Mouse (Mus musculus): ENCODE measurements at regions not wholly inside any gene's neighbourhood (a gene's known extent, or its start where the extent isn't known, plus 50 kb on each side); places are given as distances from the start of the nearest gene placed in this dataset.

GRCm38 (mm10) chr16:86242766-86243510 lies 341.3 kb upstream of the Adamts5 start:
- Histone ChIP-seq H3ac (ENCODE audit: control insufficient read depth, insufficient read length) (no peak overlapping the region), H3K36me3 (ENCODE audit: control insufficient read depth, insufficient read depth) (no peaks in the 10 kb centered on the region), H3K79me2 (ENCODE audit: control insufficient read depth, insufficient read depth) (no peaks in the 10 kb centered on the region), H3K4me2 (ENCODE audit: low read depth) (no peak overlapping the region), H3K27me3 (ENCODE audit: control insufficient read depth, insufficient read depth, insufficient read length) (no peaks in the 10 kb centered on the region), H3K4me3 (no peak overlapping the region)
- TF ChIP-seq TCF3 (IDR thresholded peaks at IDR 0.05; ENCODE audit: insufficient read length, low read depth) = no peak
- TF ChIP-seq SRF (IDR thresholded peaks at IDR 0.05; ENCODE audit: control insufficient read depth, insufficient read length, low read depth) = no peak
- TF ChIP-seq TCF12 (IDR thresholded peaks at IDR 0.05; ENCODE audit: insufficient read depth, poor library complexity, severe bottlenecking) = no peak
- TF ChIP-seq MAX (IDR thresholded peaks at IDR 0.05; ENCODE audit: low read depth) = no peak
- no peak for TF ChIP-seq POLR2A (IDR thresholded peaks at IDR 0.05; ENCODE audit: insufficient read length, low read depth)
- TF ChIP-seq MYOD1 (IDR thresholded peaks at IDR 0.05; ENCODE audit: control insufficient read depth in 1 of 3, insufficient read length in 2 of 3, low read depth in 2 of 3) = no peak
- TF ChIP-seq MYOG (IDR thresholded peaks at IDR 0.05; ENCODE audit: control insufficient read depth in 1 of 3, insufficient read depth in 1 of 3, insufficient read length in 2 of 3, low read depth in 2 of 3) = no peak
- TF ChIP-seq CEBPB (IDR thresholded peaks at IDR 0.05; ENCODE audit: insufficient read depth, poor library complexity, severe bottlenecking) = no peak
- no peak for TF ChIP-seq USF1 (IDR thresholded peaks at IDR 0.05; ENCODE audit: low read depth)
- TF ChIP-seq POLR2AphosphoS2 (IDR thresholded peaks at IDR 0.05; ENCODE audit: insufficient read length, low read depth) = no peak
- no peak for TF ChIP-seq REST (IDR thresholded peaks at IDR 0.05; ENCODE audit: insufficient read depth, insufficient read length)
- TF ChIP-seq E2F4 (IDR thresholded peaks at IDR 0.05; ENCODE audit: insufficient read depth) = no peak

DNA sequence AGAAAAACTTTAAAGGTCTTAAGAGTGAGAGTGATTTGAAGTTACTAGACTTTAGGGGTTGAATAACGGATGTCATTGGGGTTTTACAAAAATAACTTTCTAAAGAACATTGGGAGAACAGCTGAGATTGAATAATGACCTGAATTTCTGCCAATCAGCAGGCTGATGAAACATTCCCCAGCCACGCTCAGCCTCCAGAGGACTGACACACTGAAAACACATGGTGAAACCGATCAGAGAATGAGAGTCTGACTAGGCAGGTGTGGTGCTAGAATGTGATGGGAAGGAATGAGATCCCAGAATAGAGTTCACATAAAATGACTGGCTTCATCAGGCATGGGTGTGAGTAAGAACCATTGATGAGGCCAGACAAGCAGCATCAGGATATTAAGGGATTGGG lies 321.4 kb upstream of the Adamts5 start:
- no peaks in the 10 kb centered on the region for H3K79me2 ChIP-seq (ENCODE audit: control insufficient read depth, insufficient read depth)
- H3K4me2 ChIP-seq (ENCODE audit: low read depth) = peak overlapping the region; percentile 21
- H3K4me3 ChIP-seq = no peak overlapping the region
- no peak overlapping the region for H3ac ChIP-seq (ENCODE audit: control insufficient read depth, insufficient read length)
- no peaks in the 10 kb centered on the region for H3K36me3 ChIP-seq (ENCODE audit: control insufficient read depth, insufficient read depth)
- H3K27me3 ChIP-seq (ENCODE audit: control insufficient read depth, insufficient read depth, insufficient read length) = no peaks in the 10 kb centered on the region
- TF ChIP-seq TCF3 (IDR thresholded peaks at IDR 0.05; ENCODE audit: insufficient read length, low read depth) (peak; percentile 7), SRF (IDR thresholded peaks at IDR 0.05; ENCODE audit: control insufficient read depth, insufficient read length, low read depth) (no peak), MYOD1 (IDR thresholded peaks at IDR 0.05; ENCODE audit: control insufficient read depth in 1 of 3, insufficient read length in 2 of 3, low read depth in 2 of 3) (peak in 2 of 3 experiments; percentile 94 to 95), TCF12 (IDR thresholded peaks at IDR 0.05; ENCODE audit: insufficient read depth, poor library complexity, severe bottlenecking) (peak; percentile 83), MAX (IDR thresholded peaks at IDR 0.05; ENCODE audit: low read depth) (peak; percentile 87), CEBPB (IDR thresholded peaks at IDR 0.05; ENCODE audit: insufficient read depth, poor library complexity, severe bottlenecking) (peak; percentile 79), POLR2A (IDR thresholded peaks at IDR 0.05; ENCODE audit: insufficient read length, low read depth) (no peak), MYOG (IDR thresholded peaks at IDR 0.05; ENCODE audit: control insufficient read depth in 1 of 3, insufficient read depth in 1 of 3, insufficient read length in 2 of 3, low read depth in 2 of 3) (peak in 2 of 3 experiments; percentile 83 to 90)

- Histone ChIP-seq H3K4me2 (ENCODE audit: low read depth) (peak overlapping the region; percentile 20), H3K4me3 (no peak overlapping the region), H3K27me3 (ENCODE audit: control insufficient read depth, insufficient read depth, insufficient read length) (no peaks in the 10 kb centered on the region), H3K79me2 (ENCODE audit: control insufficient read depth, insufficient read depth) (no peaks in the 10 kb centered on the region), H3K36me3 (ENCODE audit: control insufficient read depth, insufficient read depth) (no peaks in the 10 kb centered on the region), H3ac (ENCODE audit: control insufficient read depth, insufficient read length) (no peak overlapping the region)
- TF ChIP-seq MAX (IDR thresholded peaks at IDR 0.05; ENCODE audit: low read depth) (no peak), POLR2AphosphoS2 (IDR thresholded peaks at IDR 0.05; ENCODE audit: insufficient read length, low read depth) (no peak), CEBPB (IDR thresholded peaks at IDR 0.05; ENCODE audit: insufficient read depth, poor library complexity, severe bottlenecking) (peak; percentile 87), MYOG (IDR thresholded peaks at IDR 0.05; ENCODE audit: control insufficient read depth in 1 of 3, insufficient read depth in 1 of 3, insufficient read length in 2 of 3, low read depth in 2 of 3) (peak in 2 of 3 experiments; percentile 8 to 26), POLR2A (IDR thresholded peaks at IDR 0.05; ENCODE audit: insufficient read length, low read depth) (no peak), TCF12 (IDR thresholded peaks at IDR 0.05; ENCODE audit: insufficient read depth, poor library complexity, severe bottlenecking) (peak; percentile 20)
Observed at GRCm38 (mm10) chr16:86210547-86210946, 308.9 kb upstream of the Adamts5 start.

GRCm38 (mm10) chr16:86209319-86209718 lies 307.7 kb upstream of the Adamts5 start:
- Histone ChIP-seq H3K4me3 (no peak overlapping the region), H3K79me2 (ENCODE audit: control insufficient read depth, insufficient read depth) (no peaks in the 10 kb centered on the region), H3ac (ENCODE audit: control insufficient read depth, insufficient read length) (no peak overlapping the region), H3K4me2 (ENCODE audit: low read depth) (no peak overlapping the region), H3K36me3 (ENCODE audit: control insufficient read depth, insufficient read depth) (no peaks in the 10 kb centered on the region), H3K27me3 (ENCODE audit: control insufficient read depth, insufficient read depth, insufficient read length) (no peaks in the 10 kb centered on the region)
- TF ChIP-seq REST (IDR thresholded peaks at IDR 0.05; ENCODE audit: insufficient read depth, insufficient read length) (no peak), MYOG (IDR thresholded peaks at IDR 0.05; ENCODE audit: control insufficient read depth in 1 of 3, insufficient read depth in 1 of 3, insufficient read length in 2 of 3, low read depth in 2 of 3) (peak in 1 of 3 experiments; percentile 54), MYOD1 (IDR thresholded peaks at IDR 0.05; ENCODE audit: control insufficient read depth in 1 of 3, insufficient read length in 2 of 3, low read depth in 2 of 3) (peak in 2 of 3 experiments; percentile 28 to 33)

DNA sequence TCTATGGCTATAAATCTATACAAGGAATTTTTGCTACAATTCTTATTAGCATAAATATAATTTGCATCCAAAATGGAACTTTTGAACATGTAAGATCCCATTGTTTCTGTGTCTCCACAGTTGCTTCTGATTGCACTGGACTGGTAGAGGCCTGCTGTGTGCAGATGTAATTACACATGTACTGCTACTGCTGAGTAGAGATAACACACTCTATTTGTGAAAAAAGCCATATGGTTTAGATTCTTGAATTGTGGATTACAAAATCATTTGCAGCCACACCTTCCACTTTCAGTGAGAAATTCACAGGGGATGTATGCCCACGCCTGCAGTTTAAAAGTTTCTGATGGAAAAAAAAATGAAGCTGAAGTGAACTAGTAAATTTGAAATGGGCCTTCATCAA lies 288.2 kb upstream of the Adamts5 start:
- H3K36me3 ChIP-seq (ENCODE audit: control insufficient read depth, insufficient read depth) = no peaks in the 10 kb centered on the region
- TF ChIP-seq MYOD1 (IDR thresholded peaks at IDR 0.05; ENCODE audit: control insufficient read depth in 1 of 3, insufficient read length in 2 of 3, low read depth in 2 of 3) (no peak), POLR2AphosphoS2 (IDR thresholded peaks at IDR 0.05; ENCODE audit: insufficient read length, low read depth) (no peak)
- H3K4me2 ChIP-seq (ENCODE audit: low read depth) = no peak overlapping the region
- no peak overlapping the region for H3ac ChIP-seq (ENCODE audit: control insufficient read depth, insufficient read length)
- H3K79me2 ChIP-seq (ENCODE audit: control insufficient read depth, insufficient read depth) = no peaks in the 10 kb centered on the region
- H3K27me3 ChIP-seq (ENCODE audit: control insufficient read depth, insufficient read depth, insufficient read length) = no peaks in the 10 kb centered on the region
- no peak overlapping the region for H3K4me3 ChIP-seq

Measured in myocyte (in vitro differentiated cells).